Mouse (Mus musculus) liver, embryonic 14.5 days (tissue): Measurements from ENCODE around the gene Sqstm1.
A peak's percentile ranks its signal among the peaks of the same experiment; 100 is the strongest.

ENCODE experiments used
- CTCF ChIP-seq: IDR thresholded peaks from 2 replicates; pipeline ENCODE4 v1.5.1; 2016; ENCODE audit warnings: antibody characterized with exemption, low read depth, control low read depth
- EP300 ChIP-seq: IDR thresholded peaks from 2 replicates; pipeline ENCODE4 v1.6.1; 2016; ENCODE audit warnings: antibody characterized with exemption, low read depth

DNA sequence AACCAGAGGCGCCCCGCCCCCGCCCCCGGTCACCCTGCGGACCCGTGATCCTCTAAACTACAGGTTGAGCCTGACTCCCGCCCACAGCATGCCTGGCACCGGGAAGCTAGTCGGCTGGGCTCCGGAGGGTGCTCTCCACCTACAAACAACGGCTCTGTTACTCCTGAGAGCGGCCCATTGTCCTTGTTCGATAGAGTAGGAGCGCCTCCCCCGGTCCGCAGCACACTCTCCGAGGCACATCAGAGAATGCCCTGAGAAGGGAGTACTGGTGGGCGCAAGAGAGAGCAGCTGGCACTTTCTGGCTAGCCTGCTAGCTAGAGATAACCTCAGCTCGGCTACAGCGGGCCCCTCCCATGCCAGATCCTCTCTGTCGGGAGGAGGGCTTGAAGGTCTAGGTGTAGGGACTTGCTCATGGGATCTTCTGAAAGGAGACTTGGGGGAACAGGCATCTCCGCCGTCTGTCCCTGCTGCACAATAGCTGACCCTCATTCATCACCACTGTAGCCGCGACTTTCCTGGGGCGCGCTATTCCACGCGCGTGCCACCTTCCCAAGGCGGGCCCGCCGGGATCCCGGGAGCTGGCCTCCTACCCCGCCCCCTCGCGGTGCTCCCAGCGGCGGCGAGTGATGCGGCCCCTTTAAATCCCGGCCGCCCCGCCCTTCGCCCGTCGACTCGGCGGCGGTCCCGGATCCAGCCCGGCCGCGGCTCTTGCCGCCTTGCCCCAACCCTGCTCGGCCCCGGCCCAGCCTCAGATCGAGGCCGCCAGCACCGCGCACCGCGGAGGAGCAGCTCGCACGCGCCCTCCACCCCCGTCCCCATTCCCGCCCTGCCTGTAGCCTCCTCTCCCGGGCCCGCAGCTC is 14.3 kb upstream of the Sqstm1 start:
- peak; percentile 50 for TF ChIP-seq CTCF
- TF ChIP-seq EP300: peak; percentile 85
